Mouse (Mus musculus) cerebellum, adult 18-20 months (tissue): ENCODE results near the gene Gm20388.
"Not testable (repeated sequence)": the region's sequence is repeated elsewhere in the genome, so short reads cannot be mapped to it uniquely, and the experiment has no call there.

Experiments used
- DNase-seq, 2 experiments: peaks; one replicate each; pipeline ENCODE4 v3.0.0; 2021

Gene Gm20388

GRCm38 (mm10) chr8:123042158-123042973, 3131.7 kb downstream of the Gm20388 start, which contains the start of gene Ankrd11:
Gene Ankrd11 (minus strand): TSS chr8:123042277.
- peak; percentile 100 for DNase-seq

- DNase-seq: no peak
Observed at GRCm38 (mm10) chr8:123042974-123043625, 3132.5 kb downstream of the Gm20388 start.

- DNase-seq: no peak
Observed at GRCm38 (mm10) chr8:123043941-123044340, 3133.3 kb downstream of the Gm20388 start.

GRCm38 (mm10) chr8:123044743-123045425, 3134.2 kb downstream of the Gm20388 start:
- not testable (repeated sequence) for DNase-seq

- DNase-seq: no peak
Observed at GRCm38 (mm10) chr8:123046706-123047105, 3136.1 kb downstream of the Gm20388 start.

GRCm38 (mm10) chr8:123047827-123048226, 3137.2 kb downstream of the Gm20388 start:
- DNase-seq: no peak

GRCm38 (mm10) chr8:123048402-123048801, 3137.8 kb downstream of the Gm20388 start:
- no peak for DNase-seq

- DNase-seq: no peak
Observed at GRCm38 (mm10) chr8:123051458-123051857, 3140.8 kb downstream of the Gm20388 start.

GRCm38 (mm10) chr8:123062721-123063120, 3152.1 kb downstream of the Gm20388 start, which contains the start of gene Spg7:
Gene Spg7 (plus strand): TSS chr8:123062942.
- no peak for DNase-seq

GRCm38 (mm10) chr8:123064072-123064471, 3153.4 kb downstream of the Gm20388 start:
- DNase-seq: peak in 1 of 2 experiments; percentile 13

- DNase-seq: peak in 1 of 2 experiments; percentile 11
Observed at GRCm38 (mm10) chr8:123064809-123065213, 3154.2 kb downstream of the Gm20388 start.

- DNase-seq: peak; percentile 95 to 98
Observed at GRCm38 (mm10) chr8:123065214-123066100, 3154.8 kb downstream of the Gm20388 start.

GRCm38 (mm10) chr8:123066101-123066683, 3155.6 kb downstream of the Gm20388 start:
- peak in 1 of 2 experiments; percentile 11 for DNase-seq

GRCm38 (mm10) chr8:123071176-123071575, 3160.5 kb downstream of the Gm20388 start:
- DNase-seq: no peak

- DNase-seq: no peak
Observed at GRCm38 (mm10) chr8:123077213-123077612, 3166.6 kb downstream of the Gm20388 start.

GRCm38 (mm10) chr8:123082993-123083392, 3172.4 kb downstream of the Gm20388 start:
- no peak for DNase-seq

- no peak for DNase-seq
Observed at GRCm38 (mm10) chr8:123083610-123084009, 3173.0 kb downstream of the Gm20388 start.

GRCm38 (mm10) chr8:123087289-123087688, 3176.6 kb downstream of the Gm20388 start:
- DNase-seq: no peak

- no peak for DNase-seq
Observed at GRCm38 (mm10) chr8:123097216-123097615, 3186.6 kb downstream of the Gm20388 start.

- peak in 1 of 2 experiments; percentile 24 for DNase-seq
Observed at GRCm38 (mm10) chr8:123097786-123098584, 3187.3 kb downstream of the Gm20388 start.

- no peak for DNase-seq
Observed at GRCm38 (mm10) chr8:123100288-123100687, 3189.6 kb downstream of the Gm20388 start.
